Mouse (Mus musculus): ENCODE measurements around the gene Csnk2b.

DNA sequence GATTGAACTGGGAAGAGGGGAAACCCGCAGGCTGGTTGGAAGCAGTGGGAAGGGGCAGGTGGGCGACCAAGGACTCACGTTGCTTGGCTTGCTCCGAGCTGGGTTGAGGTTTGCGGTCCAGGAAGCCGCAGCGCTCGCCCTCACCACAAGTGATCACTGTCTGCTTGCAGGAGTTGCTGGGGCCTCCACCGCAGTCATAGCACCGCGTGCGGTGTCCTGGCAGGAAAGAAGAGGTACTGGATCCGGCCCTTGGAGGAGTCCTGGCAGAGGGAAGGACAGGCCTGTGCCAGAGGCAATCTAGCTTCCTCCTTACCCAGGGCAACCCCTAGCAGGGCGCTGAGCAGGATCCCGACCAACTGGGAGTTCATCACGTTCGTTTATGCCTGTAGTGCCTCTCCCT lies 47.8 kb downstream of the Csnk2b start:
- TF ChIP-seq CTCF (IDR thresholded peaks at IDR 0.05; ENCODE audit: low read depth), result no peak
- no peak for TF ChIP-seq EP300 (IDR thresholded peaks at IDR 0.05; ENCODE audit: low read depth)
